Mouse (Mus musculus): Measurements from ENCODE around the gene Antxr1. TPM values are rescaled to one million over a fixed set of nuclear protein-coding genes. Genes with fewer than 3 reads are reported as not detected.

Antxr1 gene
- total RNA-seq, 2 experiments from 2014 or later, result 9.8 to 11.7 TPM

DNA sequence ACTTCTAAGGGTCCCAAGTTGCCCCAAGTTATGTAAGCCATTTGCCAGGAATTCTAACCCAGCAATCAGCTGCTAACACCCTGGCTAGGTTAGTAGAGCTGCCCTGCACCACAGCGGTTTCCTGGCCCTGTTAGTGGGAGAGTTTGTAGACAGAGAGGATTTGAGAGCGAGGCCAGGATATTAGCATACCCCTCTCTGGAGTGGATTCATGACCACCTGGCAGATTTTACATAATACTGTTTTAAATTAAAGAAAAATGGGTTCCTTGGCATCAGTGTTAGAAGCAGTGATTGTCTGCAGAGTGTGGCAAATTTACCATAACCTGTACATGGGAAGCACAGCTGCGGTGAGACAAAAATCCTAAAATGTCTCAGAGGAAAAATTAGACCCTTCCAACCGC is 132.2 kb downstream of the Antxr1 start:
- no peak for DNase-seq (ENCODE audit: low spot score)
- intact Hi-C loops (cut with DNase I), result no loop called here

DNA sequence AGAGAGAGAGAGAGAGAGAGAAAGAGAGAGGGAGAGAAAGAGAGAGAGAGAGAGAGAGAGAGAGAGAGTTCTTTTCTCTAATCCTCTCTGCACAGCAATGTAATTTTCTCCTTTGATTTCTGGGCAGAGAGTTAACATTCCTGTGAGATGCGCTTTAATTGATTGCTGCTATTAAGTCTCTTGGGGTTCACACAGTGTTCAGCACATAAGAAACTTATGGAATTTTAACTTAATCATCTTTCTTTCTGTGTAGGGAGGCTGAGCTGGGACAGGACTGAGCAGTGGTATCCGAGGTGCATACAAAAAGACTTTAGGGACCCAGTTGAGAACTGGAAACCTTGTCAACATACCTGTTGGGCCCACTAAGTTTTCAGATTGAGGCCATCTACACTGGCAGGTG is 132.6 kb downstream of the Antxr1 start:
- DNase-seq (ENCODE audit: low spot score), result no peak
- intact Hi-C loops (cut with DNase I), result no loop called here

DNA sequence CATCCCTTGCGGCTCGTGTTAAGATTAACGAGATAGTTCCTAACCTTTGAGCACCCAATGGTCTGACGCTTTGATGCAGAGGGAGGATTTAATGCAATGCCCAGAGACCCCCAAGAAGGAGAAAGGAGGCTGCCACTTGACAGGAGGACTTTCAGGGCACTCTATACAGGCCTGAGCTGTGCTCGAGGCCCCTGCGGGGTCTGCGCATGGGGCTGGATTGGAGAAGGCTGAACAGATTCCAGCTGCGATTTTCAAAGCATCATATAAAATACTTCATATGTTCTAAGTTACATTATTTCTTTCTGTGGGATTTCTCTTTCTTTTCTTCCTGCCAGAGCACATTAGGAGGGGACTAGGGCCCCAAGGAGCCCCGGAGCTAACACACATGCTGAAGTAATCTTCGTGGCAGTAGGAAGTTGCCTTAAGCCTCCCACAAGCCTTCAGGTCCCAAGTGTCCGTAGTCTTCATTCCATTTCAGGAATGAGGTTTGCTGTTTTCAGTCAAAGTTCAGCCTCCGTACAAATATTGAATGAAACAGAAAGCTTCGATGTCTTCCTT is 133.5 kb downstream of the Antxr1 start:
- intact Hi-C loops (cut with DNase I), result no loop called here
- DNase-seq (ENCODE audit: low spot score), result no peak

DNA sequence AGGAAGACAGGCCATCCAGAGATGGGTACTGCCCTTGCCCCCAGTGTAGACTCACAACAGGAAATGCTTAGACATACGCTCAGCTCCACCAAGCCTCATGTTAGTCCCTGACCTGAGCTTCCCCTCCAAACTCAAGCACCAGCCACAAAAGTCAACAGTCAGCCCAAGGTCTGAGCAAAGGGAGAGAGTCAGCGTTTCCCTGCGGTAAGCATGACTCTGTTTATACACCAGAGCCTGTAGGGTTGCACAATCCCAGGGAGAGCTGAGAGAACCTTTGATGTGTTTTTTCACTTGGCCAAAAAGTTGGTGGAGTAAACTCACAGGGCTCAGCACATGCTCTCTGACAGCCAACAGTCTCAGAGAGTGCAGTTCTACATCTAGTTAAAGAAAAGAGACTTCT is 145.9 kb downstream of the Antxr1 start:
- intact Hi-C loops (cut with DNase I), result no loop called here
- DNase-seq (ENCODE audit: low spot score), result no peak

DNA sequence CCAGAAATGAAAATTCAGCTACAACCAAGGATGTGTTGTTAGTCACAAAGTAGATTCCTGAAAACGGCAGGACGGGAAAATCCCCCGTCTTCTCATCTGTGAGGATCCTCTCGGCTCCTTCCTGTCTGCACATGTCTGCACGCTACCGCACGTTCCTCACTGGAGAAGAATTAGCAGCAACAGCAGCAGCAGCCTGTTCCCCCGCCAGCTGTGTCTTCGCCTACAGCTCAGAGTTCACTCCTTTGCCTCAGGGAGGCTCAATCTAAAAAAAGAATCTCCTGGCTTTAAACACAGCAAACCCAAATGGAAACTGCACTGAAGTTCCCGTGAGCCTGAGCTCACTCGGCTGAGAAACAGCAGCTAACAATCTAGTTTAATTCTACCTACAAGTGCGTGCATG is 148.6 kb downstream of the Antxr1 start:
- intact Hi-C loops (cut with DNase I), result no loop called here
- DNase-seq (ENCODE audit: low spot score), result peak; percentile 47

DNA sequence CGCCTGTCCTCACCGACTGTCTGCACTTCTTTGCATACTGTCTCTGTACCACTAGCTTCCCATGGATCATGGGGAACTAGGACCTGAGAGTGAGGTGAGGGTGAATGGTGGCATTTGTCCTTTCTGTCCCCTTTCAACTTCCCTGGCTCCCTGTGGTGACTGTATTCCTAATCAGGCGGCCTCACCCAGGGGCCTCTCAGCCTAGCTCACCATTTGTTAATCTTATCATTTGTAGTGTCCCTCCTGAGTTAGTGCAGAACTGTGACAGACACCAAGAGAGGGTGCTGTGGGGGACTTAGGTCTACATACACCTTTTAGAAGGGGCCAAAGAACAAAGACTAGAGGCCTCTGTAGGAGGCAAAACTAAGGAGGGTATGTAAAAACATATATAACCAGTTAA is 151.2 kb downstream of the Antxr1 start:
- intact Hi-C loops (cut with DNase I), result no loop called here
- DNase-seq (ENCODE audit: low spot score), result no peak

DNA sequence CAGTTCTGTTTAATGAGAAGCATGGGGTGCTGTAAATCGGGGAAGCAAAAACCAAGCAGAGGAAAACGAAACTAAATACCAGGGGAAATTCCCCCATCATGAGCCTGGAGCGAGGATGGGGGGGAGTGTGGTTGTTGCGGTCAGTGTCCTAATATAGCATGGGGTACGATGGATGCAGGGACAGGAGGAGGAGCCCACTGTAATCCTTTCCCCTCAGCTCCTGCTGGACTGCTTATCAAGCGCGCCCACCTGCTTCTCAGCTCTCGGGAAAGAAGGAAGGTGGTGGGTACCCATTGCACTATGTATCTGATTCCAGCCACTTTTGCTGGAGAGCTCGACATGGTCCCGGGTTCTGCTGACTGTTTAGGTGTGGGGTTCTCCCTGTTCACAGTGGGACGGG is 151.6 kb downstream of the Antxr1 start:
- intact Hi-C loops (cut with DNase I), result no loop called here
- DNase-seq (ENCODE audit: low spot score), result no peak

DNA sequence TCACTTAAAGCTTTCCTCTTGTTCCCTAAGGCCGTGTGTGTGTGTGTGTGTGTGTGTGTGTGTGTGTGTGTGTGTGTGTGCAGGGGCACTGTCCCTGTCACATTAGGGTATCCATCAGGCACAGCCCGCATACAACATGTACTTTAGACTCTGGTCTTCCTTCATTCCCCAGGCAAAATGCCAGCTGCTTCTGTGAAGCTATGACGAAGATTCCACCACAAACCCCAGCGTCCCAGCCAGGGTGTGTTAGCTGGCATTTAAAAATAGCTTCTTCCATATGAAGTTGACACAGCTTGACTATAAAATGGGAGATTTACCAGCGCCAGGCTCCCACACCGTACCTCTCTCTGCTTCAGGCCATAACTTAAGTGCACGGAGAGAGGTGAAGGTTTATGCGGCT is 152.5 kb downstream of the Antxr1 start:
- DNase-seq (ENCODE audit: low spot score), result no peak
- intact Hi-C loops (cut with DNase I), result no loop called here

DNA sequence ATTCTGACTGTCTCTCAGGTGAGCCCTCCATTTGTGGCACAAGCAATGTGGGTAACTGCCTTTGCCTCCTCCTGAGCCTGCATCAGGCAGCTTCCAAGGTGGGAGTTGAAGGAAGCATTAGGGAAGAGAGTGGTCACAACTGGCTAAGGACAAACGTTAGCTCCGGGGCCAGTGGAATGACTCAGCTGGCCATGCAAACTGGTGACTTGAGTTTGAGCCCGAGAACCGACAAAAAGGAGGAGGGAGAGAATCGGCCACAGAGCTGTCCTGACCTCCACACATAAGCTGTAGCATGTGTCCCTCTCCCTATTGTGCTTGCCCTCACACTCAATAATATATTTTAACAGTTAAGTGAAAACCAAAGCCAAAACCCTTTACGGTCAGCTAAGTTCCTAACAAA is 152.9 kb downstream of the Antxr1 start:
- intact Hi-C loops (cut with DNase I), result no loop called here
- DNase-seq (ENCODE audit: low spot score), result no peak

DNA sequence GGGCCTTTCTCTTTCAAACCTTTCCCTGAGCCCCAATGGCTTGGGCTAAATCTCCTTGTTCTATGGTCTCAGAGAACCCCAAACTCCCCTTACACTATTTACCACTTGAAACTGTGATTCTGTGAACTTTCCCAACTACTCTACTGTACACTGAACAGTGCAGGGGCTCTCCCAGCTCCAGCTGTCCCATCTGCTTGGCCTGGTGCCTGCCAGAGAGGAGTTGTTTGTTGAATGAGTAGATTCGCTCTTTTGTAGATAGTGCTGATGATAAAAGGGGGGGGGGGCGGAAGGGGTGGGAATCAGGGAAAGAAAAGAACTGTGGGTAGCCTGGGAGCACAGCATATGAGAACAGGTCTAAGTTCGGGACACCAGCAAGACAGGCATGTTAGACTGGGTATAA is 164.2 kb downstream of the Antxr1 start:
- intact Hi-C loops (cut with DNase I), result no loop called here

DNA sequence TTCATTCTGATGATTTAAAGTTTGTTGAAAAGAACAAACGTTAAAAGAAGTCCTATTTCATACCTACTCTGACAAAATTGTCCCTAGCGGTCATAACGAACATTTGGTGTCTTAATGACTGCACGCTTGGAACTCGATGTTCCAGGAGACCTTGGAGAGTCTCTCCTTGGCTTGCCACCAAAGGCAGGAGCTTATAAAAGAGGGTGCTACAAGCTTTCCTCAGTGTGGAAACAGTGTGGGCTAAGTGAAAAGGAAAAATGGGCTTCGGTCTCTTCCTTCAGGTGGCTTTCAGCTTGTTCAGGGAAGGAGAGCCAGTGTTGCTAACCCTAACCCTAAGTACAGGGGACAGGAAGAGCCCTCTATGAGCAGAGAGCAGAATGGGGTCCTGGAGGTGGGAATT is 164.7 kb downstream of the Antxr1 start:
- intact Hi-C loops (cut with DNase I), result no loop called here
- no peak for DNase-seq (ENCODE audit: low spot score)

More for the DNA sequence above, 164.2 kb downstream of the Antxr1 start:
- no peak for DNase-seq (ENCODE audit: low spot score)

DNA sequence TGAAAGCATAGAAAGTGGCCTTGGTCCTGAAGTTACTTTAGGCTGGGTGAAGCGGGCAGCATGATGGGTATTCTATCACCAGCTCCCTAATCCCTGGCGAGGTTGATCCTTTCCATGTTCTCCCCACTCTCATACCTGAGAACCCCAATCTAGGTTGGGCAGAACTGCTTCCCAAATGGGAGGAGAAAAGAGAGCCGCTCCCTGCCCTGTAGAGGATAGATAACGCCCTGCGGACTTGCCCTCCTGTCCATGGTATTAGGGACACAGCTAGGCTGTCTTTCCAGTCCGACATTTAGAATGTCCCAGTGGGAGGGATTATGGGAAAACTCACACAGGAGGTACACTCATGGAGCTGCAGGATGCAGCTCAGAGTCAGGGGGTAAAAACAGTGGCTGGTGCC is 165.3 kb downstream of the Antxr1 start:
- DNase-seq (ENCODE audit: low spot score), result no peak
- intact Hi-C loops (cut with DNase I), result no loop called here

DNA sequence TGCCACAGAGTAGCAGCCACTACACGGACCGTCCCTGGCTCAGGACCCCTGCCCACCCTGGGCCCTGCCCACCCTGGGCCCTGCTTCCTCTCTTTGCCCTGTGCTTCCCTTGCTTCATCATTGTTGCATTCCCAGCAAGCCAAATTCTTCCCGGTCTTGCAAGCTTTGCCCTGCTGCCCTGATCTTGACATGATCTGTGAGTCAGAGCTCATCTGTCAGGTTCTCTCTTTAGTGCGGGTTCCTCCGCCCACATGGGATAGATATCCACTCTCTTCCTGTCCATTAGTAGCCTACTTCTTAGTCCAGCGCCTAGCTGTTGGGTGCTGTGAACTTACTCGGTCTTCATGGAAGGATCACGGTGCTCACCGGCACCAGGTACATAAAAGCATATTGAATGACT is 167.6 kb downstream of the Antxr1 start:
- DNase-seq (ENCODE audit: low spot score), result no peak
- intact Hi-C loops (cut with DNase I), result no loop called here

DNA sequence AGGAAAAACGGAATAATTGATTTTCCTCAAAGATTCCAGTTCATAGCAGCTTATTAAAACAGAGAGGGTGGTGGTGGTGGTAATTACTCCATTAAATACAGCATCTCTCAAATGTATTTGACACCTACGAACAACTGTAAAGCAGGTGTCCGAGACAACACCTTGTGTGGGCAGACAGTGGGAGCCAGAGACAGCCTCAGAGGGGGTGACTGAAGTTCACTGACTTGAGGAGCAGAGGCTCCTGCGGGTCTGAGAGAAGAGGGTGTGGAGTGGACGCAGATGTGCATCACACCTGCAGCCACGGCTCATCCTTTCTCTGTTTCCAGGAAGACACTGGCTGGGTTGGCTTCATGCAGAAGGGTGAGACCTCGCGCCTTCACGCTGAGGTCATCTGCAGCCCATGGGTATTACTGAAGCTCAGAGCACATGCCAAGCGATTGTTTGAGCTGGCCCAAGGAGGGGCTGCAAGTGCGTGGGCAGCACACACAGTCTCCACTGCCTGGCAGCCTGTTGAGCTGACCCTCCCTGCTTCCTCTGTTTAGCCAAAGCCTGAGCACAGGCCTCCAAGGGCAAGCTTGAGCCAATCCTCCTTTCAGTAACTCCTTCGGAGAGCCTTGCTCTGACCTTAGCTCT is 168.8 kb downstream of the Antxr1 start:
- intact Hi-C loops (cut with DNase I), result no loop called here

DNA sequence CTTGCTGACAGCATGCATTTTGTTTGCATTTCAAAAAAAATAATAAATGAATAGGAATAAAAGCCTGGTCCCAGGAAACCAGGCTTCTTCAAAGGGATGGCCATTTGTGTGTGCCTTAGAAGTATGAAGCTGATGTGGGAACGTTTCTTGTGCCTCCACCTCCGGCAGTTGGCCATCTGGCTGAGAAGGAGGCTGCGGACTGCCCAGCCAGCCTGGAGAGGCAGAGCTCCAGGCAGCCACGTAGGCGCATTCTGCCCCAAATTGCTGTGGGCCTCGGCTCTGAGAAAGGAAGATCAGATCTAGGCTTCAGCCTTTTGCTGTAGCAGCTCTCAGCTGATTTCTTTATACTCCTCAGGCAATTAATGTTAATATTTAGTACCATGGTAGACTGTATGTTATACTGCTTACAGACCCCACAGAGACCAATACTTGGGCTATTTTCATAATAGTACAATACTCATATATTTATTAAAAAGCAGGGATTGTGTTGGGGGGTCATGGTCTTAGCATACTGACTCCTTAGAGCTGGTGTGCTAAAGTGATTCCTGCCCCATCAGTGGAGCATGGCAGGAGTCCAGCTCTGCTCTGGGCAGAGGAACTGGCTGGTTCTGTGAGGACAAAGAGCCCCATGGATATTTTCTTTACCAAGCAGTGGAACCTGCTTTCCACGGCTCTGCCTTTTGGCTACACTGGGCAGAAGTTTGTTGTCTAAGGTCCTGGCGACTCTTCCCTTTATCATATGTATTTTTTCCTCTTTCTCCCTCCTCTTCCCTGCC is 169.9 kb downstream of the Antxr1 start:
- intact Hi-C loops (cut with DNase I), result no loop called here

More for the DNA sequence above, 168.8 kb downstream of the Antxr1 start:
- no peak for DNase-seq (ENCODE audit: low spot score)

DNA sequence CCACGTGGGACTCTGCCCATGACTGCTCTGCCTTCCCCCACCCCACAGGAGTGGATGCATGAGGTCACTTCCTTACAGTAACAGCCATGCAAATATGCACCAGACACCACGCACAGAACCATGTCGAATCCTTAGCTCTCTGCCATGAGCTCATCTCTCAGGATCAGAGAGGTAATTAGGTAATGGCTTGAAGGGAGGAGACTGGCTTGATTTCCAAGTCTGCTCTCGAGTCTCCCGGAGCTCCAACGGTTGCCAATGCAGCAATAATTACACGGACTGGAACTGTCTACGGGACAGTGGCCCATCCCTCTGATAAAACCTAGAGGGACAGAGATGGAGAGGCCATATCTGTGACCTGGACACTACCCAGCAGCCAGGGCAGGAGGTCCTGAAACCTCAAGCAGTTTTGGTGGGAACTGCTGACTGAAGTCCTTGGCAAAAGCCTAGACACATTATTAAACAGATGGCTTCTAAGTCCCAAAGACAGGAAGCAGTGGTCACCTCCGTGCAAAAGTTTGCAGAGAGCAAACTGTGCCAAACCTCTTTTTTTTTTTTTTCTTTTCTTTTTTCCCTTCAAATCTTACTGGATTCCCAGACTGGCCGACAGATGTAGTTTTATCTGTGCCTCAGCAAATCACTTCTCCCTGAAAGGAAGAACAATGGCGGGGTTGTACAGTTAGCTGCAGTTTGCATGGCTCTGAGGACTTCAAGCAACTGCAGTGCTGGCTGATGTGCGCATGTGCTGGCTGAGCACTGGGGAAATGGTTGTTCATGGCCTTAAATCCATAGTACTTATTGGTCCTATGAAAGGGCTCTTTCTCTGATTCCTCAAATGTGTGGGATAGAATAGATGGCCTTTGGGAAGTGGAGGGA is 174.0 kb downstream of the Antxr1 start:
- intact Hi-C loops (cut with DNase I), result no loop called here
- DNase-seq (ENCODE audit: low spot score), result peak; percentile 16

More for the DNA sequence above, 169.9 kb downstream of the Antxr1 start:
- DNase-seq (ENCODE audit: low spot score), result no peak

DNA sequence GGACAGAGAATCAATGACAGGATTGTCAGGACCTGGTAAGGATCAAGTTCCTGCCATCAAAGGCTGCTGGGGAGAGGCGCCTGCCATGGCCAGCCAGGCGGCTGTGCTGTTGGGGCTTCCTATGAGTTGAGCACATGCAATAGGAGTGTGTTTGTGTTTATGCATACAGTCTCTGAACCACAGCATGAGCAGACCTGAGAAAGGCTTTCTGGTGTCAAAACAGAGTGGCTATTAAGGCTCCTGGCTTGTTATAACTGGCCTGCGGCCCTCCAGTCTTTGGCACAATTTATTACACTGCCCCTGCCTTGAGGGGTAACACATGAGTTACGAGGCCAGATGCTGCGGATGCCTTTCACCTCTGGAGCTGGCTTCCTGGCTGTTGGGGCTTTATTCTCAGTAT is 175.4 kb downstream of the Antxr1 start:
- no peak for DNase-seq (ENCODE audit: low spot score)
- intact Hi-C loops (cut with DNase I), result no loop called here

DNA sequence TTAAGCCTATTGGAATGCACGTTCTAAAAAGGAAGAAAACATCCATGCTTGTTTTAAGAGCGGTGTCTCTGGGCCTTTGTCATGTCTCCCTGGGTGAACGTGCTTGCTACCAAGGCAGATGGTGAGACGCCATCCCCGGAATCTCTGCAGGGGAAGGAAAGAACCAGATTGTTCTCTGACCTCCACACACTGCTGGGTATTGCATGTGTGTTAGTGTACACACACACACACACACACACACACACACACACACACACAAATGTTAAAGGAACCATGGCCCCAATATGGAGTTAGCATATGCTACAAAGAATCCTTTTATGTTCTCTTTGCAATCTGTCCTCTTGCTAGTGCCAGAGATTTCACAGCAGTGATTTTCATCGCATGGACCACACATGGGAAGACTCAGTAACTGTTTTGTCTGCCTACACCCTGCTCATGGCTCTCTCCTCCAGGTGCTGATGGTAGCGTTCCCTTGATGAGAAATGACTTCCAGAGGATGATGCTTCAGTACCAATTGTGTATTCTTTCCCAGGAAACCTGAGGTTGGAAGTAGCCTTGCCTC is 177.5 kb downstream of the Antxr1 start:
- intact Hi-C loops (cut with DNase I), result no loop called here
- no peak for DNase-seq (ENCODE audit: low spot score)

DNA sequence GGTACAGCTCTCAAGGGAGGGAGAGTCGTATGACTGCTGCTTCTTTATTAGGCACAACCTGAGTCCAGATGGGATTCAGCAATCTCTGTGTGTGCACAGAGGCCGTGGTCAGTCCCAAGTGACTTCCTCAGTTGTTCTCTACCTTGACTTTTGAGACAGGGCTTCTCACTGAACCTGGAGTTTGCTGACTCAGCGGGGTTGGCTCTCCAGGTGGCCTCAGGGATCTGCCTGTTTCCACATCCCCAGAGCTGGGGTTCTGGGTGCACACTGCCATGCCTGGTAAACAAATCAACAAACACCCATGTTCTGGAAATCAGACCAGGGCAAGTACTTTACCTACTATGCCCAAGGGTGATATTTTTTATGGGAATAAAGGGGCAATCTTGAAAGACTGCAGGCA is 181.8 kb downstream of the Antxr1 start:
- intact Hi-C loops (cut with DNase I), result no loop called here

DNA sequence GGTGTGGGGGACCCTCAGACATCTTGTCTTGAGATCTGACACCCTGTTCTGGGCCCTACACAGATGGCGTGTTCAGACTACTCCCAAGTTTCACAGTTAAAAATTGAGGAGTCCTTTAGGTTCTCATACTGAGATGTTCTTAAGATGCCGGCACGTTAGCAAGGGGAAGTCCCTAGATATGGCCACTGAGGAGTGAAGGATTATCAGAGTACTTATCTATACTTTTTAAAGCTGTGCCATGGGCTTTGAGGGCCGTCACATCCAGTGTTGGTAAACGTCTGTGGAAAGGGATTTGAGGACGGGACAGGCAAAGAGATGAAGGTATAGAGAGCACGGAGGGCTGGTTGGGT is 182.4 kb downstream of the Antxr1 start:
- intact Hi-C loops (cut with DNase I), result no loop called here
- no peak for DNase-seq (ENCODE audit: low spot score)

More for the DNA sequence above, 181.8 kb downstream of the Antxr1 start:
- DNase-seq (ENCODE audit: low spot score), result no peak
